Mouse (Mus musculus) MEL (cell line): ENCODE data around the gene Nptn. TPM values are rescaled to one million over a fixed set of nuclear protein-coding genes. Genes with fewer than 3 reads are reported as not detected.

Source experiments
- DNase-seq: peaks from one replicate; pipeline ENCODE4 v3.0.0; 2011; ENCODE audit warnings: low read depth, low spot score
- H3K27ac ChIP-seq: 2 replicates; pipeline ENCODE4 v1.5.1; 2012; ENCODE audit warnings: low read depth, mild to moderate bottlenecking, control low read depth, low read length, moderate library complexity; ENCODE audit not compliant: control insufficient read depth
- H3K27me3 ChIP-seq, 2 experiments: fragments of 150-350 bp in 1 of 2; sonication (generic) in 1 of 2; 2 replicates each; pipeline ENCODE4 v1.6.1; 2012; ENCODE audit warnings: low read length in 2 of 2, mild to moderate bottlenecking in 2 of 2, improper control_type of control experiment in 1 of 2, moderate library complexity in 1 of 2; ENCODE audit not compliant: insufficient read depth in 2 of 2, control insufficient read depth in 1 of 2
- H3K36me3 ChIP-seq, 2 experiments: 2 replicates each; pipeline ENCODE4 v1.6.1; 2012 to 2014; ENCODE audit warnings: low read length in 2 of 2, improper control_type of control experiment in 1 of 2, inconsistent platforms in 1 of 2, mild to moderate bottlenecking in 1 of 2; ENCODE audit not compliant: insufficient read depth in 2 of 2, control insufficient read depth in 1 of 2
- H3K4me1 ChIP-seq, 2 experiments: fragments of 150-350 bp in 1 of 2; sonication (generic) in 1 of 2; 2 replicates each; pipeline ENCODE4 v1.6.1; 2012; ENCODE audit warnings: low read length in 2 of 2, improper control_type of control experiment in 1 of 2, mild to moderate bottlenecking in 1 of 2; ENCODE audit not compliant: insufficient read depth in 2 of 2, control insufficient read depth in 1 of 2
- H3K4me3 ChIP-seq, 2 experiments: fragments of 150-350 bp in 1 of 2; sonication (generic) in 1 of 2; 2 replicates each; pipeline ENCODE4 v1.5.1; 2012; ENCODE audit warnings: low read depth in 2 of 2, low read length in 2 of 2, mild to moderate bottlenecking in 2 of 2, moderate library complexity in 2 of 2, control low read depth in 1 of 2, improper control_type of control experiment in 1 of 2; ENCODE audit not compliant: control insufficient read depth in 1 of 2, insufficient read depth in 1 of 2
- H3K79me2 ChIP-seq: 2 replicates; pipeline ENCODE4 v1.6.1; 2012; ENCODE audit warnings: mild to moderate bottlenecking, low read length, moderate library complexity; ENCODE audit not compliant: control insufficient read depth, poor library complexity, insufficient read depth
- H3K9ac ChIP-seq: 2 replicates; pipeline ENCODE4 v1.6.1; 2012; ENCODE audit warnings: low read depth, mild to moderate bottlenecking, control low read depth, low read length, moderate library complexity; ENCODE audit not compliant: control insufficient read depth, poor library complexity, severe bottlenecking
- H3K9me3 ChIP-seq: fragments of 150-350 bp; sonication (generic); replicated peaks from 2 replicates; pipeline ENCODE4 v1.6.1; 2012; ENCODE audit warnings: mild to moderate bottlenecking, low read length, improper control_type of control experiment, moderate library complexity; ENCODE audit not compliant: insufficient read depth
- CHD2 ChIP-seq: IDR thresholded peaks from 2 replicates; pipeline ENCODE4 v1.6.1; 2011; ENCODE audit warnings: low read length, improper control_type of control experiment
- CTCF ChIP-seq, 3 experiments: IDR thresholded peaks in 2 of 3; conservative IDR thresholded peaks in 1 of 3; 2 replicates each; pipeline ENCODE4 v1.5.1; 2011 to 2012; ENCODE audit warnings: low read length in 3 of 3, low read depth in 2 of 3, mild to moderate bottlenecking in 2 of 3, improper control_type of control experiment in 1 of 3, inconsistent platforms in 1 of 3, mixed read lengths in 1 of 3, moderate library complexity in 1 of 3; ENCODE audit not compliant: control insufficient read depth in 1 of 3, insufficient read depth in 1 of 3, poor library complexity in 1 of 3, severe bottlenecking in 1 of 3
- E2F4 ChIP-seq: IDR thresholded peaks from 2 replicates; pipeline ENCODE4 v1.6.1; 2011; ENCODE audit warnings: low read depth, low read length, improper control_type of control experiment, borderline replicate concordance
- ELF1 ChIP-seq: IDR thresholded peaks from 2 replicates; pipeline ENCODE4 v1.6.1; 2014; ENCODE audit warnings: low read depth, mild to moderate bottlenecking, inconsistent platforms, low read length, improper control_type of control experiment, moderate library complexity
- JUND ChIP-seq: IDR thresholded peaks from 2 replicates; pipeline ENCODE4 v1.6.1; 2011; ENCODE audit warnings: low read depth, mild to moderate bottlenecking, improper control_type of control experiment, low read length
- MXI1 ChIP-seq: IDR thresholded peaks from 2 replicates; pipeline ENCODE4 v1.6.1; 2011; ENCODE audit warnings: mild to moderate bottlenecking, low read depth, low read length, improper control_type of control experiment
- MYB ChIP-seq: IDR thresholded peaks from 2 replicates; pipeline ENCODE4 v1.6.1; 2011; ENCODE audit warnings: mild to moderate bottlenecking, low read depth, low read length, improper control_type of control experiment
- MYC ChIP-seq: IDR thresholded peaks from 2 replicates; pipeline ENCODE4 v1.6.1; 2011; ENCODE audit warnings: low read depth, mild to moderate bottlenecking, low read length, improper control_type of control experiment, moderate library complexity
- NELFE ChIP-seq: IDR thresholded peaks from 2 replicates; pipeline ENCODE4 v1.6.1; 2011; ENCODE audit warnings: low read depth, low read length, improper control_type of control experiment
- NRF1 ChIP-seq: IDR thresholded peaks from 2 replicates; pipeline ENCODE4 v1.6.1; 2014; ENCODE audit warnings: low read depth, mild to moderate bottlenecking, inconsistent platforms, low read length, improper control_type of control experiment, moderate library complexity; ENCODE audit not compliant: poor library complexity, insufficient read depth, severe bottlenecking
- POLR2AphosphoS2 ChIP-seq: IDR thresholded peaks from 2 replicates; pipeline ENCODE4 v1.6.1; 2011; ENCODE audit warnings: low read length, improper control_type of control experiment
- TAL1 ChIP-seq: IDR thresholded peaks from 2 replicates; pipeline ENCODE4 v1.6.1; 2012; ENCODE audit warnings: mild to moderate bottlenecking, inconsistent platforms, low read length, moderate library complexity, mixed read lengths
- ZKSCAN1 ChIP-seq: IDR thresholded peaks from 2 replicates; pipeline ENCODE4 v1.6.1; 2012; ENCODE audit warnings: low read depth, mild to moderate bottlenecking, inconsistent platforms, low read length, improper control_type of control experiment, moderate library complexity
- ZMIZ1 ChIP-seq: IDR thresholded peaks from 2 replicates; pipeline ENCODE4 v1.6.1; 2012; ENCODE audit warnings: low read depth, mild to moderate bottlenecking, inconsistent platforms, low read length, improper control_type of control experiment, moderate library complexity
- polyA plus RNA-seq, 2 experiments: library from polyadenylated mRNA; stranded (reverse) in 1 of 2; unstranded in 1 of 2; fragments of >175 nt in 1 of 2; fragments of >200 nt in 1 of 2; gene quantifications; 2 replicates each; pipeline versions ENCODE4 v1.2.1 to v1.2.4; 2012; ENCODE audit warnings: low replicate concordance in 2 of 2, low read depth in 1 of 2; ENCODE audit not compliant: insufficient read length in 2 of 2, insufficient read depth in 1 of 2, missing spikeins in 1 of 2
- total RNA-seq: library from RNA; depleted of rRNA; stranded (reverse); fragments of 300-350 nt; gene quantifications from 2 replicates; pipeline ENCODE4 v1.2.3, GENCODE M21; 2012

Nptn gene
- total and polyA plus RNA-seq, 3 experiments = 71.4 to 199 TPM; not detected in 1

DNA sequence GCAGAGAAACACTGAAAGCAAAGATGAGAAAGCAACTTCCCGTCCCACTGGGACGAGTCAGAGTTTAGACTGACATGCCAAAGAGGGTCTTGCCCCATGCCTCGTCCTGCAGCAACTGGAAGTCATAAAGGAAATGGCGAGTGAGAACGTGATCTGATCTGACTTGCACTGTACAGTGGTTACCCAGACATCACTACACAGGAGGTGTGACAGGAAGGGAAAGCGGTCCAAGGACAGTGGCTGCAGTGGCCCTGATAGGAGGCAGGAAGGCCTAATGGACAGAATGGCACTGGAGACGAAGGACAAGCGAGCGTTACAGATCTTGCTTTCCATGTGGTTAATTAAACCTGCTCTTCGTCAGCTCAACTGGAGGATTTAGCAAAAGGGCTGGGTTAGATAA is 103.2 kb downstream of the Nptn start:
- Histone ChIP-seq H3K79me2 (no peaks in the 10 kb centered on the region), H3K27ac (no peak overlapping the region), H3K36me3 (no peaks in the 10 kb centered on the region), H3K4me1 (no peaks in the 10 kb centered on the region), H3K9ac (no peak overlapping the region), H3K4me3 (no peak overlapping the region), H3K27me3 (no peaks in the 10 kb centered on the region), H3K9me3 (no peaks in the 10 kb centered on the region)
- no peak for TF ChIP-seq ZKSCAN1
- no peak for TF ChIP-seq MXI1
- TF ChIP-seq CHD2 = no peak
- TF ChIP-seq NELFE = no peak
- no peak for TF ChIP-seq MYC
- TF ChIP-seq ELF1 = no peak
- no peak for DNase-seq

DNA sequence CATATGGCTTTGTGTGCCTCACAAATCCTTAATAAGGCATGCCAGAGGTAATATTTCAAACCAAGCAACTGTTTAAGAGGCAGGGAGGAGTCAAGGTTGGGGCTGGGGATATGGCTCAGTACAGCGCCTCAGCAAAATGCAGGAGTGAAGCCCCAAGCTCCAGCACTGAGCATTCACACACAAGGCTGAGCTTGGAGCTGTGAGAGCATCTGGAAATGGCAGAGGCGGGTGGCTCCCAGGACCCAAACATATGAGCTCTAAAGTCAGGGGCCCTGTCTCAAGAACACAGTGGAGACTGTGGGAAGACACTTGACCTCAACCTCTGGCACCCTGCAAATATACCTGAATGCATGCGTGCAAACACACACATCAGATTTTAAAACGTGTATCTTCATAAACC is 106.0 kb downstream of the Nptn start:
- TF ChIP-seq POLR2AphosphoS2 (no peak), JUND (no peak), ZMIZ1 (no peak)
- H3K79me2 ChIP-seq = no peaks in the 10 kb centered on the region
- H3K4me1 ChIP-seq = no peaks in the 10 kb centered on the region
- H3K27ac ChIP-seq = no peak overlapping the region
- H3K4me3 ChIP-seq = no peak overlapping the region
- no peaks in the 10 kb centered on the region for H3K9me3 ChIP-seq
- no peaks in the 10 kb centered on the region for H3K36me3 ChIP-seq
- H3K27me3 ChIP-seq = no peaks in the 10 kb centered on the region
- no peak for DNase-seq
- no peak overlapping the region for H3K9ac ChIP-seq

DNA sequence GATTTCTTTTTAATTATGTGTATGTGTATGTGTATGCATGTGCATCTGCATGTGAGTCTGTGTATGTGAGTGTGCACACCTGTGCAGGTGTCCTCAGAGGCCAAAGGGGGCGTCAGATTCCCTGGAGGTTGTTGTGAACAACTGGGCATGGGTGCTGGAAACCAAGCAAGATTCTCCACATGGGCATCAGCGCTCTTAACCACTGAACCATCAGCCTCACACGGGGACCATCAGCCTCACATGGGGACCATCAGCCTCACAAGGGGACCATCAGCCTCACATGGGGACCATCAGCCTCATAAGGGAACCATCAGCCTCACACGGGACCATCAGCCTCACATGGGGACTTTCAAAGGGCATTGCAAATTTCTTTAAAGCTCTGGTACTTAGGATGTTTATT is 108.7 kb downstream of the Nptn start:
- Histone ChIP-seq H3K9me3 (no peaks in the 10 kb centered on the region), H3K4me1 (no peaks in the 10 kb centered on the region), H3K27me3 (no peaks in the 10 kb centered on the region), H3K79me2 (no peaks in the 10 kb centered on the region; the same call in 1 of the 2 replicates), H3K9ac (no peak overlapping the region), H3K36me3 (no peaks in the 10 kb centered on the region; a peak in 1 of 4 replicates), H3K4me3 (no peak overlapping the region), H3K27ac (no peak overlapping the region)
- no peak for DNase-seq
- TF ChIP-seq E2F4 (no peak), ZMIZ1 (no peak), NRF1 (no peak), CTCF (IDR thresholded peaks at IDR 0.05 in 2 of 3, conservative IDR thresholded peaks at IDR 0.05 in 1 of 3; ENCODE audit: control insufficient read depth in 1 of 3, insufficient read depth in 1 of 3, low read depth in 2 of 3, low read length in 3 of 3, poor library complexity in 1 of 3, severe bottlenecking in 1 of 3) (no peak), TAL1 (no peak), MYB (no peak)
